Mouse (Mus musculus) hindbrain, embryonic 12.5 days (tissue): Measurements from ENCODE around the gene Tmem248. TPM values are rescaled to one million over a fixed set of nuclear protein-coding genes. Genes with fewer than 3 reads are reported as not detected.

Source experiments
- ATAC-seq: fragments of 200-750 bp; cut with Nextera tagmentation; 2 replicates; pipeline ENCODE4 v1.8.0; 2017; ENCODE audit warnings: moderate TSS enrichment; ENCODE audit not compliant: low FRiP score
- H3K27ac ChIP-seq: fragments of 300-500 bp; sonication (generic); 2 replicates; pipeline ENCODE4 v1.5.1; 2016; ENCODE audit warnings: mild to moderate bottlenecking
- H3K27me3 ChIP-seq: fragments of 300-500 bp; sonication (generic); 2 replicates; pipeline ENCODE4 v1.6.1; 2016; ENCODE audit warnings: mild to moderate bottlenecking
- H3K36me3 ChIP-seq: fragments of 300-500 bp; sonication (generic); 2 replicates; pipeline ENCODE4 v1.6.1; 2016; ENCODE audit warnings: mild to moderate bottlenecking
- H3K4me1 ChIP-seq: fragments of 300-500 bp; sonication (generic); 2 replicates; pipeline ENCODE4 v1.6.1; 2016
- H3K4me2 ChIP-seq: fragments of 300-500 bp; sonication (generic); replicated peaks from 2 replicates; pipeline ENCODE4 v1.6.1; 2016; ENCODE audit warnings: mild to moderate bottlenecking
- H3K4me3 ChIP-seq: fragments of 300-500 bp; sonication (generic); 2 replicates; pipeline ENCODE4 v1.5.1; 2016; ENCODE audit warnings: mild to moderate bottlenecking
- H3K9ac ChIP-seq: fragments of 300-500 bp; sonication (generic); 2 replicates; pipeline ENCODE4 v1.6.1; 2016; ENCODE audit warnings: mild to moderate bottlenecking, moderate library complexity
- H3K9me3 ChIP-seq: fragments of 300-500 bp; sonication (generic); replicated peaks from 2 replicates; pipeline ENCODE4 v1.6.1; 2016; ENCODE audit warnings: mild to moderate bottlenecking
- WGBS: fragments of 180-500 bp; shearing (Covaris S2); methylation state at CpG from one replicate; pipeline ENCODE4 v1.1.7; 2016; 5-methylcytosine and 5-hydroxymethylcytosine counted together
- polyA plus RNA-seq: library from polyadenylated mRNA; unstranded; fragments of >200 nt; fragmentation: Nextera tagmentation; extraction: Ambion mirVana; gene quantifications from 2 replicates; pipeline ENCODE4 v1.2.1, GENCODE M21; 2016

The Tmem248 gene
- polyA plus RNA-seq, 1 experiment from 2014 or later = 31.1 TPM

DNA sequence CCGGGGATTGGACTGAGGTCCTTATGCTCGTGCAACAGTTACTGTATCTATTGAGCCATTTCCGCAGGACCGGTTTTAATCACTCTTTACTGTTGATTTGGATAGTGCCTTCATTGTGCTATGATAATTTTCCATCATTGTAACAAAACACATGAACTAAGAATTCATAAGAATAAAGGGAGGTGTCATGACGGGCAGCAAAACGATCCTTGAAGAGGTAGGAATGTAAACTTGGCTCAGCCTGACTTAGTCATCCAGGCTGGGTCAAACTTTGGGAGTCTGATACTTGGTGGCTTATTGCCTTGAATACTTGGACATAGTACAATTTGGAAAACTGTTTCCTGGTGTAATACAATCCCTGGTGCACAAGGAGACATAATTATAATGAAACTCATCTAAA lies 31.6 kb upstream of the Tmem248 start:
- ATAC-seq = no peak
- H3K36me3 ChIP-seq = peaks cover 18% of the 10 kb centered on the region
- no peak overlapping the region for H3K4me2 ChIP-seq
- peaks cover 8% of the 10 kb centered on the region; the same call in 1 of the 2 replicates for H3K4me1 ChIP-seq
- H3K27ac ChIP-seq = no peak overlapping the region
- H3K9ac ChIP-seq = no peak overlapping the region
- 91% methylated on average over 6 of the region's 6 CpGs for WGBS
- H3K4me3 ChIP-seq = no peak overlapping the region
- no peaks in the 10 kb centered on the region for H3K27me3 ChIP-seq
- no peaks in the 10 kb centered on the region for H3K9me3 ChIP-seq

DNA sequence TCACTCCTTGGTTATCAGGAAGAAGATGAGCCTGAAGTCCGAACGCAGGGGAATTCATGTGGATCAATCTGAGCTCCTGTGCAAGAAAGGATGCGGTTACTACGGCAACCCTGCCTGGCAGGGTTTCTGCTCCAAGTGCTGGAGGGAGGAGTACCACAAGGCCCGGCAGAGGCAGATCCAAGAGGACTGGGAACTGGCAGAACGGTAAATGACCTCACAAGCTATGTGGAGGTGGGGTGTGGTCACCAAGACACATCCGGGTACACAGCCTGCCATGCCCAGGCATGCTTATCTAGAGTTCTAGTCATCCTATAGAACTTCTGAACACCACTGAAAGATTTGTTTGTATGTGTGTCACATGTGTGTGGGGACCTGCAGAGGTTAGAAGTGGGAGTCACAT lies 29.5 kb upstream of the Tmem248 start:
- H3K36me3 ChIP-seq = peaks cover 32% of the 10 kb centered on the region
- H3K9ac ChIP-seq = no peak overlapping the region
- H3K4me3 ChIP-seq = no peak overlapping the region
- H3K27ac ChIP-seq = no peak overlapping the region
- H3K27me3 ChIP-seq = no peaks in the 10 kb centered on the region
- no peaks in the 10 kb centered on the region for H3K9me3 ChIP-seq
- 54% methylated on average over 7 of the region's 7 CpGs for WGBS
- H3K4me1 ChIP-seq = peaks cover 8% of the 10 kb centered on the region; the same call in 1 of the 2 replicates
- no peak for ATAC-seq
- H3K4me2 ChIP-seq = no peak overlapping the region

DNA sequence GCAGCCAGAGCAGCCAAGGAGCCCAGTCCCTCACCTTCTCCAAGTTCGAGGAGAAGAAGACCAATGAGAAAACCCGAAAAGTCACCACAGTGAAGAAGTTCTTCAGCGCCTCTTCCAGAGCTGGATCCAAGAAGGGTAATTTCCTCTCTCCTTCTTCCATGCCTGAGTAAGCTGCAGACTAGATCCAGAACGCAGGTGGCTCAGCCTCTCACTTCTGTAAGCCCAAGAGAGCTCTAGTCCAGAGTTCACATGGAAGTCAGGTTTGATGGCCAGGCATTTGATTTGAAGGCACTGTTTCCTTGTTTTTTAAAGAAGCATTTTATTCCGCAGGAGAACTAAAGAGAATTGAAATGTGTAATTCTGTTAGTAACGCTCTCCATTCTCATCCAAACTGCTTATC lies 26.0 kb upstream of the Tmem248 start:
- no peak for ATAC-seq
- Histone ChIP-seq H3K27ac (no peak overlapping the region), H3K4me2 (no peak overlapping the region), H3K36me3 (peaks cover 49% of the 10 kb centered on the region), H3K4me3 (no peak overlapping the region), H3K9ac (no peak overlapping the region), H3K27me3 (no peaks in the 10 kb centered on the region), H3K9me3 (no peaks in the 10 kb centered on the region), H3K4me1 (peaks cover 8% of the 10 kb centered on the region; the same call in 1 of the 2 replicates)
- 92% methylated on average over 6 of the region's 6 CpGs for WGBS

DNA sequence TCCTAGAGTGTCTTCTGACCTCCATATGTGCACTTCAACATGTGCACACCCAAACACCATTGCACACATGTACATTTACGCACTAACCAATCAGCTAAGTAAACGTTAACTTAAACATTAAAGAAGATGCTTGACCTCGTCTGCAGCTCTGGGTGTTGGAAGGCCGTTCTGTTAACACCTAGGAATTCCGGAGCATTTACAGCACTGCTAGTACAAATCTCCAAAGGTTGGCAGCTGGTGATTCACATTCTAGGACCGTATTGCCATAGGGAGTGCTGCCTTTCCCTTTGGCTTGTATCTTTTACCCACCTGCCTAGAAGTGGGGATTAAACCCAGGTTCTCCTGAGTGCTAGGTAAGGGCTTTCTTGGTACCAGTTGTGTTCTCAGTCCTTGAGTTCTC lies 25.0 kb upstream of the Tmem248 start:
- Histone ChIP-seq H3K4me2 (no peak overlapping the region), H3K9ac (no peak overlapping the region), H3K4me1 (peaks cover 7% of the 10 kb centered on the region; the same call in 1 of the 2 replicates), H3K4me3 (no peak overlapping the region), H3K9me3 (no peaks in the 10 kb centered on the region), H3K27me3 (no peaks in the 10 kb centered on the region), H3K27ac (no peak overlapping the region), H3K36me3 (peaks cover 49% of the 10 kb centered on the region)
- no peak for ATAC-seq
- WGBS = 93% methylated on average over 6 of the region's 6 CpGs

DNA sequence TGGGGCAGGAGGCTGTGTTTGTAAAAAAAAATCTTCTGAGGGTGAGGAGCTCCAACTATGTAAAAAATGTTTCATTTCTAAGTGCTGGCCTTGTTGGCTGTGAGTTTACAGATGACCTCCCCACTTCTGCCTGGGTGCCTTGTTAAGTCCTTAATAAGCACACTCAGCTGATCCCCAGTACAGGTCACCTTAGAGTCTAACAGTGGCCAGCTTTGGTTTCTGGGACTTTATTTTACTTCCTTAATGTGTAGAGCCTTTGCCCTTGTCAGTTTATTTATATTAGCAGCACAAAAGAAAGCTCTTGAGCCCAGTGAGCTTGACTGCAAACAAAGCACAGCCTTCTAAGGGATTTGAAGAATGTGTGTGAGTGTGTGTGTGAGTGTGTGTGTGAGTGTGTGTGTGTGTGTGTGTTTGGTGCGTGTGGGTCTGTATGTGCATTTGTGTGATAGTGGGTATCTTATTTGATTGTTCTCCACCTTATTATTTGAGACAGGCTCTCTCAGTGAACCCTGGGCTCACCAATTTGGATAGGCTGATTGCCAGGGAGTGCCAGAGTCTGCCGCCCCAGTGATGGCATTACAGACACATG lies 24.4 kb upstream of the Tmem248 start:
- H3K36me3 ChIP-seq = peaks cover 52% of the 10 kb centered on the region
- WGBS = 90% methylated on average over 2 of the region's 2 CpGs

DNA sequence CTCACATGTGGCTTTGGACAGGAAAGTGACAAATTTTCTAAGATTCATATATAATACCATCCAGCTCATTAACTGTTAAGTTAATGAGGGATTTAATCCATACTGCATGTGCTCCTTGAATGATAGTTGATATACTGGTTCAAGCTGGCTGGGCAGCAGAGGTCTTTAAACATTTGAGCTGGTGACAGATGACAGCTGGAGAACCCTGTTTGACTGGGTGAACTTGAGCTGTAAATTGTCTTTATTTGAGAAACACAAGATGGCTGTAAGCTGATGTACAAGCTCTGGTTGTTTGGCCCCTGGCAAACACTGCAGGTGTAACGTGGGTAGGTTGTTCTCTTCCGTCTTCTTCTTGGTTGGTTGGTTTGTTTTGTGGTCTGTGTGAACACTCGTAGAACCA lies 23.1 kb upstream of the Tmem248 start:
- Histone ChIP-seq H3K27ac (no peak overlapping the region), H3K27me3 (no peaks in the 10 kb centered on the region), H3K9me3 (no peaks in the 10 kb centered on the region), H3K4me1 (no peaks in the 10 kb centered on the region), H3K4me2 (no peak overlapping the region), H3K36me3 (peaks cover 61% of the 10 kb centered on the region), H3K9ac (no peak overlapping the region), H3K4me3 (no peak overlapping the region)
- ATAC-seq = no peak
- 94% methylated on average over 3 of the region's 3 CpGs for WGBS

More for the DNA sequence above, 24.4 kb upstream of the Tmem248 start:
- Histone ChIP-seq H3K9ac (no peak overlapping the region), H3K9me3 (no peaks in the 10 kb centered on the region), H3K27ac (no peak overlapping the region), H3K4me3 (no peak overlapping the region), H3K27me3 (no peaks in the 10 kb centered on the region), H3K4me1 (0 out of 2 replicates have a peak, but pooled peaks cover 2% of the 10 kb centered on the region), H3K4me2 (no peak overlapping the region)
- no peak for ATAC-seq

DNA sequence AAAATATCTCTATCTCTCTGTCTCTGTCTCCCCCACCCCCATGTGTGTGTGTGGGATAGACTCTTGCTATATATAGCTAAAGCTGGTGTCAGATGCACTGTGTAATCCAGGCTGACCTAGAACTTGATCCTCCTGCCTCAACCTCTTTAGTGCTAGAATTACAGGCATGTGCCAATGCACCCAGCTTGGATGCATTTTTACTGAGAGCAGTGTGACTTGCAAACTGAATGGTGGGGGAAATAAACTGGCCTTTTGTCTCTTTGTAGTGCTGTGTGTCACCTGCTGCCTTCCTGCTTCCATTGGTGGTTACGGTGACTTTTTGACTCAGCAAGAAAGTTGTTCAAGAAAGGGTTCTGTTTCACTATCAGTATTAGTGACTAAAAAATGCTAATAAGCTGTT lies 20.6 kb upstream of the Tmem248 start:
- no peak overlapping the region for H3K4me2 ChIP-seq
- H3K4me3 ChIP-seq = no peak overlapping the region
- H3K27ac ChIP-seq = no peak overlapping the region
- no peak overlapping the region for H3K9ac ChIP-seq
- WGBS = 77% methylated on average over 1 of the region's 1 CpGs
- H3K9me3 ChIP-seq = no peaks in the 10 kb centered on the region
- no peaks in the 10 kb centered on the region for H3K27me3 ChIP-seq
- H3K4me1 ChIP-seq = no peaks in the 10 kb centered on the region
- no peak for ATAC-seq
- peaks cover 50% of the 10 kb centered on the region for H3K36me3 ChIP-seq

- 92% methylated on average over 3 of the region's 3 CpGs for WGBS
- no peaks in the 10 kb centered on the region for H3K27me3 ChIP-seq
- peaks cover 46% of the 10 kb centered on the region for H3K36me3 ChIP-seq
- no peaks in the 10 kb centered on the region for H3K9me3 ChIP-seq
- no peaks in the 10 kb centered on the region for H3K4me1 ChIP-seq
- H3K4me3 ChIP-seq = no peak overlapping the region
- H3K27ac ChIP-seq = no peak overlapping the region
- no peak overlapping the region for H3K9ac ChIP-seq
- H3K4me2 ChIP-seq = no peak overlapping the region
- ATAC-seq = no peak
These were observed 19.4 kb upstream of the Tmem248 start for GRCm38 (mm10) chr5:130197454-130197853.

DNA sequence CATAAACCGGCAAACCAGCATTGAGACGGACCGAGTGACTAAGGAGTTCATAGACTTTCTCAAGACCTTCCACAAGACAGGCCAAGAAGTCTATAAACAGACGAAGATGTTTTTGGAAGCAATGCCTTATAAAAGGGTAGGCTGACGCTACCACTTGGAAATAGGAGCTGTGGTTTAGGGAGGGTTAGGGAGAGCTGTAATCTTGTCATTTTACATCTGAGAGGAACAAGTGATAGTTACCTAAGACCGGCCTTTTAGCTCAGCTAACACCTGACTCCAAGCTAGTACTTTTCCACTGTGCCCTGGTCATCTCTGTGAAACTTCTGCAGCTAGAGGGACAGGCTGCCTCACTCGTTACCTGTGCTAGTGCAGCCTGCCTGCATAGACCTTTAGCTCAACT lies 18.9 kb upstream of the Tmem248 start:
- Histone ChIP-seq H3K36me3 (peaks cover 45% of the 10 kb centered on the region), H3K27me3 (no peaks in the 10 kb centered on the region), H3K9me3 (no peaks in the 10 kb centered on the region), H3K4me1 (no peaks in the 10 kb centered on the region), H3K4me3 (no peak overlapping the region), H3K9ac (no peak overlapping the region), H3K27ac (no peak overlapping the region), H3K4me2 (no peak overlapping the region)
- ATAC-seq = no peak
- 90% methylated on average over 7 of the region's 7 CpGs for WGBS

DNA sequence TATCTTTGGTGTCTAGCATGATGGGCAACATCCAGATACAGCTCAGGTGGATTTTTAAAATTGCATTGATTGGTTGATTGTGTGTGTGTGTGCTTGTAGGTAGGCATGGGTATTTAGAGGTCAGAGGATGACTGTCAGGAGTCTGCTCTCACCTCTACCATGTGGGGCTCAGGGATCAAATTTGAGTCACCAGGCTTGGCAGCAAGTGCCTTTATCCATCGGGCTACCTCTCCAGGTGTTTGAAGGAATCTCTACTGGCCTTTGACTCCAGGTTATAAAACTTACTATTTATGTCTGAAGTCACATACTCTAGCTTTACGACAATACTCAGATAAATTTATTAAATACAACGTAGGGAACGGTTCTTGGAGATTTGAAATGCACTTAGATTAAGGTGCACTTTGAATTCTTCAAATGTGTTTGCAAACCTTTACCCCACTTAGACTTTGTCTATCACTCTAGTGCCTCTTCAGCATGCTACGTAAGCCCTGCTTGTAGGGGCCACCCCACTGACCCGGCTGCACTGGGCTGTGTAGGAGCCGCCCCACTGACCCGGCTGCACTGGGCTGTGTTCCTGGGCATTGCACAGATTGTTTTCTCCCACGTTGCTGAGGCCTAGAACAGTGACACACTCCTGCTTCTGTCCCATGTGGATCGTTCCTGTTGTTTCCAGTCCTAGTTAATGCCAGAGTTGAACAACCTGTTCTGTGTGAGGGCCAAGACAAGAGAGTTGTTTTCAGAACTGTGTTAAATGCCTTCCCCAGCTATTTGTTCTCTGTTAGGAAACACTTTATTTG lies 16.4 kb upstream of the Tmem248 start:
- 88% methylated on average over 10 of the region's 10 CpGs for WGBS
- H3K9me3 ChIP-seq = no peaks in the 10 kb centered on the region

GRCm38 (mm10) chr5:130203948-130204347 lies 12.9 kb upstream of the Tmem248 start:
- Histone ChIP-seq H3K36me3 (peaks cover 41% of the 10 kb centered on the region), H3K4me2 (no peak overlapping the region), H3K9ac (no peak overlapping the region), H3K9me3 (no peaks in the 10 kb centered on the region), H3K27ac (no peak overlapping the region), H3K4me1 (no peaks in the 10 kb centered on the region), H3K27me3 (no peaks in the 10 kb centered on the region), H3K4me3 (no peak overlapping the region)
- 91% methylated on average over 4 of the region's 4 CpGs for WGBS
- ATAC-seq = no peak

More for the DNA sequence above, 16.4 kb upstream of the Tmem248 start:
- H3K9ac ChIP-seq = no peak overlapping the region
- H3K4me2 ChIP-seq = no peak overlapping the region
- H3K36me3 ChIP-seq = peaks cover 38% of the 10 kb centered on the region
- no peak overlapping the region for H3K27ac ChIP-seq
- ATAC-seq = no peak
- H3K4me3 ChIP-seq = no peak overlapping the region
- no peaks in the 10 kb centered on the region for H3K27me3 ChIP-seq
- no peaks in the 10 kb centered on the region for H3K4me1 ChIP-seq

DNA sequence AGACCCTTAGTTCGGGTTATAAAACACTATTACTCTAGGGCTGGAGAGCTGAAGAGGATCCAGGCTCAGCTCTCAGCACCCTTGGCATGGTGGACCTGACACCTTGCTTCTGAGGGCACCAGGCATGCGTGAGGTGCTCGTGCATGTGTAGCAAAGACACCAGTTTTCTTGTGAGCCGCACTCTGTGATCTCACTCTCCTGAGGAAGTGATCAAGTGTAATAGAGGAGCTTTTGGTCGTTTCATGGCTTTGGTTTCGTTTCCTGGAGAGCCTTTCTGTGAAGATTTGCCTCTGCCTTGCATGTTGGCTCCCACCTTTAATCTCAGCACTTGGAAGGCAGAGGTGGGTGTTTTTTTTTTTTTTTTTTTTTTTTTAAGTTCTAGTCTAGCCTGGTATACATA lies 12.3 kb upstream of the Tmem248 start:
- H3K4me1 ChIP-seq = no peaks in the 10 kb centered on the region
- no peaks in the 10 kb centered on the region for H3K27me3 ChIP-seq
- no peak overlapping the region for H3K27ac ChIP-seq
- no peak overlapping the region for H3K9ac ChIP-seq
- no peaks in the 10 kb centered on the region for H3K9me3 ChIP-seq
- H3K4me2 ChIP-seq = no peak overlapping the region
- 92% methylated on average over 6 of the region's 6 CpGs for WGBS
- H3K36me3 ChIP-seq = peaks cover 43% of the 10 kb centered on the region
- no peak overlapping the region for H3K4me3 ChIP-seq
- ATAC-seq = no peak
